Mouse (Mus musculus): ENCODE results near the gene Hoxb4. TPM values are rescaled to one million over a fixed set of nuclear protein-coding genes. Genes with fewer than 3 reads are reported as not detected.

The Hoxb4 gene
- polyA plus RNA-seq, 1 experiment, result 2.6 TPM

DNA sequence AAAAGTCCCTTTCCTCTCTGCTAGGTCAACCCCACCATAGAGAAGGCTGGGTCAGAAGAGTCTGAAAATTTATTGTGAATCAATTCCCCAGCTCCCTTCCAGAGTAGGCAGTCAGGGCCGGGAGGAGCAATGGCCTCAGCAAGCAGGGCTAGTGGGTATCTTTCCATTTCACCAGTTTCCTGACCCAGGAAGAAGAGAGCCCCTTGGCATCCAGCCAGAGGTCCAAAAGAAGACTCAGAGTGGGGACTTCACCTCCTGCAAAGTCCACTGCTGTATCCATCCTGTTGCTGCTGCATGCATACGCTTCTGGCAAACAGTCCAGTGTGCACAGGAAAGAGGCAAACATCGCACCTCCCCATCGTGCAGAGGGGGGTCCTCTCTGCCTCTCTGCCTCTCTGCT, 42.2 kb upstream of the Hoxb4 start:
- no peak overlapping the region for H3K27ac ChIP-seq (ENCODE audit: insufficient read depth, low read length)
- WGBS, result 37% methylated on average over 4 of the region's 4 CpGs
- no peak for DNase-seq (ENCODE audit: low read depth in 1 of 2, low spot score in 2 of 2)
- peaks cover 2% of the 10 kb centered on the region; the same call in 1 of the 2 replicates for H3K4me1 ChIP-seq (ENCODE audit: control insufficient read depth, insufficient read depth, insufficient read length)
- H3K27me3 ChIP-seq (ENCODE audit: control insufficient read depth, insufficient read depth, low read length), result peaks cover 43% of the 10 kb centered on the region
- no peaks in the 10 kb centered on the region for H3K36me3 ChIP-seq (ENCODE audit: control insufficient read depth, insufficient read depth, low read length)
- H3K4me3 ChIP-seq (ENCODE audit: extremely low read depth, insufficient read depth, insufficient read length), result no peak overlapping the region
- TF ChIP-seq POLR2A (IDR thresholded peaks at IDR 0.05; ENCODE audit: low read depth, low read length), result no peak
- TF ChIP-seq CTCF (IDR thresholded peaks at IDR 0.05; ENCODE audit: extremely low read depth, insufficient read depth, insufficient read length, insufficient replicate concordance), result no peak

DNA sequence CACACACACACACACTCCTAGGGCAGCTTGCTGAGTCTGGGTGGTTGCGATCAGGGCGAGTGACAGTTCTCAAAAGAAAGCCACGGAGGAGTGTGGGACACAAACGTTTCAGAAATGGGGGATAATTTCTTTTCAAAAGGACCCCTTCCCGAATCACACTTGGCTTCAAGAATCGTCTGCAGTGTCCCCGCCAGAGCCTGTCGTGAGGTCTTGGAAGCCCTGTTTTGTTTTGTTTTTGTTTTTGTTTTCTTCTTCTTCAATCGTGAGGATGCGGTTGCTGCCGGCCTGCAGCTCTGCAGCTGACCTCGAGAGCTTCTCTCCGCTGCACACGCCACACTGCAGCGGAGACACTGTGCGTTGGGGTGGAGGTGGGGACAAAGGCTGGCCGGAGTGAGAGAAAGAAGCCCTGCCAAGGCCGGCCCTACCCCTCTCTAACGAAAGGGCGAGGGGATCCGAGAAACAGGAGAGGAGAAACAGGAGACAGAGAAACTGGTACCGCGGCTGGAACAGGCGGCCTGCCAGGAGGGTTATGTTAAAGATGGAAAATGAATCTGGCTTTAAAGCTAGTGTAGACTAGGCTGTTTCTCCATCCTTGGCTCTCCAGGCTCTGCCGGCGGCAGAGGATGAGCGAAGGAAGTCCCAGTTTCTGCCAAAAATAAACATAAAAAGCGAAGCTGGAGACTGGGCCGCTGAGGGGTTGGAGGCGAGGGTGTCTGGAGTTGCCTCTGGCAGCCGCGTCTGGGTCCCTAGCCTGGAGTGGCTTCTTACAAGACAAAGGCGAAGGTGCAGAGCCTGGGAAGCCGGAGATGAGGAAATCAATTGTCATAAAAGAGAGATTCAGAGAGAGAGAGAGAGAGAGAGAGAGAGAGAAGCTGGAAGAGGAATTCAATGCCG, 40.7 kb upstream of the Hoxb4 start:
- Histone ChIP-seq H3K27me3 (ENCODE audit: control insufficient read depth, insufficient read depth, low read length) (peaks cover 37% of the 10 kb centered on the region), H3K4me3 (ENCODE audit: extremely low read depth, insufficient read depth, insufficient read length) (no peak overlapping the region), H3K27ac (ENCODE audit: insufficient read depth, low read length) (no peak overlapping the region), H3K4me1 (ENCODE audit: control insufficient read depth, insufficient read depth, insufficient read length) (no peaks in the 10 kb centered on the region), H3K36me3 (ENCODE audit: control insufficient read depth, insufficient read depth, low read length) (no peaks in the 10 kb centered on the region)
- 6% methylated on average over 35 of the region's 35 CpGs for WGBS
- no peak for TF ChIP-seq CTCF (IDR thresholded peaks at IDR 0.05; ENCODE audit: extremely low read depth, insufficient read depth, insufficient read length, insufficient replicate concordance)
- no peak for DNase-seq (ENCODE audit: low read depth in 1 of 2, low spot score in 2 of 2)

DNA sequence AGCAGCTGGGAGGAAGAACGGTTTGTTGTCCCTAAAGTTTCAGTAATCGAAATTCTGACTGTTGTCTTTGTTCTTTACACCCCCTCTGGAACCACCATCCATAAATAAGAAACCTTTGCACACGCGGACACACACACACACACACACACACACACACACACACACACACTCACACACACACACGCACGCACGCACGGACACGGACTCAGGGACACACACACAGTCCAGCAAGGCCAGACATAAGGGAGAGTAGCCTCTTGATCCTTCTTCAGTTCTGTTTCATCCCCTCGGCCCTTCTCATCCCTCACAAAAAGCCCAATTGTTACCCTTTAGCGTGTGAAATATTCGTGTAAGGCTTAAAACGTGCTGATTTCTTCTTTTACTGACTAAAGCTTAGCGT, 39.7 kb upstream of the Hoxb4 start:
- Histone ChIP-seq H3K4me1 (ENCODE audit: control insufficient read depth, insufficient read depth, insufficient read length) (peaks cover 2% of the 10 kb centered on the region; the same call in 1 of the 2 replicates), H3K27me3 (ENCODE audit: control insufficient read depth, insufficient read depth, low read length) (peaks cover 38% of the 10 kb centered on the region), H3K27ac (ENCODE audit: insufficient read depth, low read length) (no peak overlapping the region), H3K36me3 (ENCODE audit: control insufficient read depth, insufficient read depth, low read length) (no peaks in the 10 kb centered on the region), H3K4me3 (ENCODE audit: extremely low read depth, insufficient read depth, insufficient read length) (no peak overlapping the region)
- 15% methylated on average over 14 of the region's 14 CpGs for WGBS
- TF ChIP-seq POLR2A (IDR thresholded peaks at IDR 0.05; ENCODE audit: low read depth, low read length), result no peak
- TF ChIP-seq CTCF (IDR thresholded peaks at IDR 0.05; ENCODE audit: extremely low read depth, insufficient read depth, insufficient read length, insufficient replicate concordance), result no peak
- no peak for DNase-seq (ENCODE audit: low read depth in 1 of 2, low spot score in 2 of 2)

DNA sequence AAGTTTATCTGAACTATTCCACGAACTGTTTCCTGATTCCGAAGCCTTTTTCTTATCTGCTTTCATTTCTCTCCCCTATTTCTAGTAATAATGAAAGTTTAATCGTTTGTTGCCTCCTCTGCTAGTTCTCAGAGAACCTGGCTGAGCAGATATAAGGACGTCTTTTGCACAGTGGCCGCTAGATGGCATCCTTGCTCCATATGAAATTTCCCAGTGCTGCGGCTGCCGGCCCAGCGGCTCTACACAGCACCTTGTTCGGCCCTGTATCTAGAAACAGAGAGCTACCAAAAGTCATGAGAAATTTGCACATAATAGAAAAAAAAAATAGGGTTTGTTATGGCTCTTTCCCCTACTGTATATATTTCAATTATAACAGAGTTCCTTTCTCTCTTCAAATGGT, 39.3 kb upstream of the Hoxb4 start:
- peaks cover 2% of the 10 kb centered on the region; the same call in 1 of the 2 replicates for H3K4me1 ChIP-seq (ENCODE audit: control insufficient read depth, insufficient read depth, insufficient read length)
- 1% methylated on average over 9 of the region's 9 CpGs for WGBS
- H3K27ac ChIP-seq (ENCODE audit: insufficient read depth, low read length), result no peak overlapping the region
- TF ChIP-seq CTCF (IDR thresholded peaks at IDR 0.05; ENCODE audit: extremely low read depth, insufficient read depth, insufficient read length, insufficient replicate concordance), result peak; percentile 85; the same call in 1 of the 2 replicates
- TF ChIP-seq POLR2A (IDR thresholded peaks at IDR 0.05; ENCODE audit: low read depth, low read length), result no peak
- H3K27me3 ChIP-seq (ENCODE audit: control insufficient read depth, insufficient read depth, low read length), result peaks cover 42% of the 10 kb centered on the region
- DNase-seq (ENCODE audit: low read depth in 1 of 2, low spot score in 2 of 2), result peak; percentile 47 to 74
- H3K36me3 ChIP-seq (ENCODE audit: control insufficient read depth, insufficient read depth, low read length), result no peaks in the 10 kb centered on the region
- H3K4me3 ChIP-seq (ENCODE audit: extremely low read depth, insufficient read depth, insufficient read length), result no peak overlapping the region

DNA sequence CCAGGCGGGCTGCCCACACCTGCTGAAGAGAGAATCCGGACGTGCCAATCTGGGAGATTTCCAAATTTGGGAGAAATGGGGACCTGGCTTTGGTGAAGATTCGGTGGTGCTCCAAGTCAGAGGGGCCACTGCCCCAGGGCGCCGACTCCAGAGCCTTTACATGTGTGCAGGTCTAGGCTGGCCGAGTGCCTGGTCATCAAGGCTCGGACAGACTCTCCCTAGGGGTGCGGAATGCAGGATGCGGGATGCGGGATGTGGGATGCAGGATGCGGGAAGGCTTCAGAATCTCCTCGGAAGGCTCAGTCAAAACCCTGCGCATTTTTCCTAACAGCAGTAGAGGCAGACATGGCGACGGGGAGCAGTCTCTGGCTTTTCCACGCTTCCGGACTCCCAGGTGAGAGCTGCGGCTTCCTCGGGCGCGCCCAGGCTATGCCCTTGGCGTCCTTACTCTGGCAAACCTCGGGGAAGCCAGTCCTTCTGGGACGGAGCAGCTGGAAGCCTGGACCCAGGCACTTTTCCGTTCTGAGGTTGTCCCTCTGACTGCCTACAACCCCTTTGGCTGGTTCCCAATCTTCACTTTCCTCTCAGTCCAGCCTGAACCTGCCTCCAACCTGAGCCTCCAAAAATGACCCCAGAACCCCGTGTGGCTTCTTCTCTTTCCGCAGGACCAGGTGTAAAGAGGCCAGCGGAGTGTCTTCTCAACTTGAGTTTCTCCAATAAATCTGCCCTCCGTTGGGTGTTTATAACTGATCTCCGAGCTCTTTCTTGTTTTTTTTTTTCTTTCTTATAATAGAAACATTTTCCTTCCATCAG, 38.4 kb upstream of the Hoxb4 start:
- 15% methylated on average over 31 of the region's 31 CpGs for WGBS
- no peak for DNase-seq (ENCODE audit: low read depth in 1 of 2, low spot score in 2 of 2)
- H3K27me3 ChIP-seq (ENCODE audit: control insufficient read depth, insufficient read depth, low read length), result peaks cover 50% of the 10 kb centered on the region
- TF ChIP-seq CTCF (IDR thresholded peaks at IDR 0.05; ENCODE audit: extremely low read depth, insufficient read depth, insufficient read length, insufficient replicate concordance) (no peak), POLR2A (IDR thresholded peaks at IDR 0.05; ENCODE audit: low read depth, low read length) (no peak)
- no peaks in the 10 kb centered on the region for H3K36me3 ChIP-seq (ENCODE audit: control insufficient read depth, insufficient read depth, low read length)
- no peak overlapping the region for H3K27ac ChIP-seq (ENCODE audit: insufficient read depth, low read length)
- H3K4me3 ChIP-seq (ENCODE audit: extremely low read depth, insufficient read depth, insufficient read length), result no peak overlapping the region
- H3K4me1 ChIP-seq (ENCODE audit: control insufficient read depth, insufficient read depth, insufficient read length), result peaks cover 2% of the 10 kb centered on the region; the same call in 1 of the 2 replicates

DNA sequence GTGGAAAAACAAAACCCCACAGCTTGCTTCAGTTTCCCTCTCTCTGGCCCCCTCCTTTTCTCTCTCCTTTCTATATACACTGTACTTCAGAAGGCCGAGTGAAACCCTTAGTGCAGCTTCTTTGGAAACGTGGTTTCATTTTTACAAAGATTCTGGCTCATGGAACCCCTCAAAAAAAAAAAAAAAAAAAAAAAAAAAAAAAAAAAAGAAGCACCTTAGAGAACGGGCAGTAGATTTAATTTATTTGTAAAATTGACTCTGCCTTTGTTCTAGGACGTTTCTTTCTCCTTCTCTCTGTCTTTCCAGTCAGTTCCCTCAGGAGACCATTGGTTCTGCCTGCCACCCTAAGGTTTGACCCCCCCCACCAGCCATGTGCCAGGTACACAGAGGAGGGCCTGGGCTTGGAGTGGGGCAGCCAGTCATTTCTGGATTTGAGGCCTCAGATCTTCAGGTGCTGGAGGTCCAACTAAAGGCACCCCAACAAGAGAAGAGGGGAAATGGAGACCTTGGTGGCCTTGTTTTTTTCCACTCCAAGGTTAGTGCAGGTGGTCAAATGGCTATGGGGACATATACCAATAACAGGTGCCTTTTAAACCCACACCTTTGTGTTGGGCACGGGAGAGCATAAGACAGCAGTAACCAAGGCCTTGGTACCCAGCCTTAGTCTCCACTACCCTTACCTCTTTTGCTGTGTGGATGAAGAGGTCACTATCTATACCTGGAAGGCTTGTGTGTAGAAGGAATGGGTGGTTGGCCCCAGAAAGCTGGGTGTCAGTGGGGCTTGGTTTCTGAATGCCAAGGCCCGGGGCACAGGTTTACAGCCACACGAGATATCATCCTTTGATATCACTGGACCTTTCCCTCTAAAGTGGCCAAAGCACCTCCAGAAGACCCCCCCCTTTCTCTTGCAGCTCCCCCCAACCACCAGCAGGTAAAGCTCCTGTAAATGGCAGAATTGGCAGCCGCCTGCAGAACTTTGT, 37.4 kb upstream of the Hoxb4 start:
- peaks cover 2% of the 10 kb centered on the region; the same call in 1 of the 2 replicates for H3K4me1 ChIP-seq (ENCODE audit: control insufficient read depth, insufficient read depth, insufficient read length)
- peaks cover 58% of the 10 kb centered on the region for H3K27me3 ChIP-seq (ENCODE audit: control insufficient read depth, insufficient read depth, low read length)
- H3K27ac ChIP-seq (ENCODE audit: insufficient read depth, low read length), result no peak overlapping the region
- no peaks in the 10 kb centered on the region for H3K36me3 ChIP-seq (ENCODE audit: control insufficient read depth, insufficient read depth, low read length)
- no peak overlapping the region for H3K4me3 ChIP-seq (ENCODE audit: extremely low read depth, insufficient read depth, insufficient read length)
- DNase-seq (ENCODE audit: low read depth in 1 of 2, low spot score in 2 of 2), result no peak
- no peak for TF ChIP-seq CTCF (IDR thresholded peaks at IDR 0.05; ENCODE audit: extremely low read depth, insufficient read depth, insufficient read length, insufficient replicate concordance)
- no peak for TF ChIP-seq POLR2A (IDR thresholded peaks at IDR 0.05; ENCODE audit: low read depth, low read length)
- 44% methylated on average over 8 of the region's 8 CpGs for WGBS

All from spleen, adult 2 months (tissue).